Mouse (Mus musculus): Measurements from ENCODE around the gene Polr2a. TPM values are rescaled to one million over a fixed set of nuclear protein-coding genes. Genes with fewer than 3 reads are reported as not detected.

Polr2a gene
- total and polyA plus RNA-seq, 2 experiments from 2014 or later: 6.6 to 13.4 TPM

DNA sequence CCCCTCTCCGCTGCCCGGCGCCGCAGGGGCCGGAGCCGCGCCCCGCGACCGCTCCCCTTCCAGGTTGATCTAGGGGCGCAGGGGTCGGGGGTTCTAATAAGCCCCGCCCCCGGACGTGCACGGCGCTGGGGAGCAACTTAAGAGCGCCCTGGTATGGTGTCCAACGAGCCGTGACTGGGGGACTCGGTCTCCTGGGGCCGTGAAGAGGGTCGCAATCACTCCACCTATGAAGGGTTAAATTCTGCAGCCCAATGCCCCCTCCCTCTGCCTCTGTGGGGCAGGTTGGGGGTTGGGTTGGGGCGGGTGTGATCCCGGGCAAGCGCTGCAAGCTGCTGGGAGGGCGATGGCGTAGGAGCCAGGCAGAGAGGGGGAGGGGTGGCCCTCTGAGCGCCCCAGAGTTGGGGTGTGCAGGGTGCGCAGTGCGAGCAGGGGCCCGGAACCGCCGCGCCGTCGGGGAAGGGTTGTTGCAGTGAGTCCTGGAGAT lies 7.7 kb upstream of the Polr2a start:
- TF ChIP-seq CTCF (IDR thresholded peaks at IDR 0.05; ENCODE audit: low read depth): no peak
- no peak for TF ChIP-seq EP300 (IDR thresholded peaks at IDR 0.05; ENCODE audit: low read depth)
- Histone ChIP-seq H3K4me3 (ENCODE audit: low read depth, low read length) (peak overlapping the region; percentile 92), H3K9me3 (replicated peaks; ENCODE audit: control insufficient read depth, low read length) (no peaks in the 10 kb centered on the region), H3K9ac (replicated peaks; ENCODE audit: low read depth, low read length) (peak overlapping the region; percentile 98), H3K27me3 (ENCODE audit: control insufficient read depth, insufficient read depth, low read length) (no peaks in the 10 kb centered on the region), H3K4me2 (ENCODE audit: low read depth, low read length) (peak overlapping the region; percentile 61), H3K27ac (ENCODE audit: low read depth) (peak overlapping the region; percentile 98), H3K4me1 (ENCODE audit: control insufficient read depth, insufficient read depth) (peaks cover 11% of the 10 kb centered on the region), H3K36me3 (replicated peaks; ENCODE audit: control insufficient read depth, insufficient read depth, low read length) (no peaks in the 10 kb centered on the region)
- ATAC-seq (ENCODE audit: insufficient read depth, low read depth) (peak; percentile 82), DNase-seq (ENCODE audit: low spot score) (peak; percentile 36)
- under 1% methylated on average over 28 of the region's 37 CpGs for WGBS

DNA sequence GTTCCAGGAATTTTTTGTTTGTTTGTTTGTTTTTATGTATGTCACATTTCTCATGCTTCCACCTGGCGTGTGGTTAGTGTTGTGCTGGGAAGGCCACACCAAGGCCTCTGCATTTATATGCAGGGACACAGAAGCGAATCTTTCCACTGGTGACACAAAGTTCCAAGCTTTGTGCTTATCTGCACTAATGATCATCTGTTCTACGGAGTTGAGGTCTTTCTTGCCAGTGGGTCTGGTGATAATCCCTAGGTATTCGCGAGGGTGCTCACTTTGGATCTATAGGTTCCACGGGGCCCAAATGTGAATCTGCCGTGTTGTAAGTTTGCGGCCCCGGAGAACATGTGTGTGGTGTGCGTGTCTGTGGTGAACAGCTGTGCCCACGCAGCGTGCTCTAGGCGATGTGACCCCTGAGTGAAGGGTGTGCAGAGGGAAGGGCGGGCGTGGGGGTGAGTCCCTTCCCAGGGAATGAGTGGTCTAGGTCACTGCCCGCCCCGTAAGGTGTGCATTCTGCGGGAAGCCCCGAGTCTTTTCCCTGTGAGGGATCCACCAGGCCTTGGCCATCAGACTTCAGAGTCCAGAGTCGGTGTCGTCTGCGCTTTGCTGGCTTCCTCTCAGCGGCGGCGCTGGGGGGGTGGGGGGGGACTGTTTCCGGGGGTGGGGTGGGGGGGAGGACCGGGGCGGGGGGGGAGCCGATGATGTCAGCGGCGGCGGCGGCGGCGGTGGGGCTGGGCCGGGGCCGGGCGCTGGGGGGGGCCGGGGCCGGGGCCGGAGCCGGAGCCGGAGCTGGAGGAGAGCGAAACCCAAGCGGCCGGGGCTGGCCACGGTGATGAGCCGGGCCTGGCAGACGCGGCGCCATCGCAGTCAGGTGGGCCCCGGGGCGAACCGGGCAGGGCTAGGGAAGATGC lies 7.0 kb upstream of the Polr2a start, which contains the start of gene Zbtb4:
Gene Zbtb4 (plus strand): TSS at position 692 of the 905 bp plus-strand sequence.
- DNase-seq (ENCODE audit: low spot score) (peak; percentile 25), ATAC-seq (ENCODE audit: insufficient read depth, low read depth) (peak; percentile 68)
- Histone ChIP-seq H3K4me1 (ENCODE audit: control insufficient read depth, insufficient read depth) (peaks cover 11% of the 10 kb centered on the region), H3K27ac (ENCODE audit: low read depth) (peak within 1 kb of the TSS; percentile 98), H3K9me3 (replicated peaks; ENCODE audit: control insufficient read depth, low read length) (no peaks in the 10 kb centered on the region), H3K36me3 (replicated peaks; ENCODE audit: control insufficient read depth, insufficient read depth, low read length) (no peaks in the 10 kb centered on the region), H3K4me2 (ENCODE audit: low read depth, low read length) (peak within 1 kb of the TSS; percentile 61), H3K4me3 (ENCODE audit: low read depth, low read length) (peak within 1 kb of the TSS; percentile 92), H3K9ac (replicated peaks; ENCODE audit: low read depth, low read length) (peak within 1 kb of the TSS; percentile 98), H3K27me3 (ENCODE audit: control insufficient read depth, insufficient read depth, low read length) (no peaks in the 10 kb centered on the region)
- 25% methylated on average over 24 of the region's 55 CpGs for WGBS
- no peak for TF ChIP-seq EP300 (IDR thresholded peaks at IDR 0.05; ENCODE audit: low read depth)
- TF ChIP-seq CTCF (IDR thresholded peaks at IDR 0.05; ENCODE audit: low read depth): no peak

DNA sequence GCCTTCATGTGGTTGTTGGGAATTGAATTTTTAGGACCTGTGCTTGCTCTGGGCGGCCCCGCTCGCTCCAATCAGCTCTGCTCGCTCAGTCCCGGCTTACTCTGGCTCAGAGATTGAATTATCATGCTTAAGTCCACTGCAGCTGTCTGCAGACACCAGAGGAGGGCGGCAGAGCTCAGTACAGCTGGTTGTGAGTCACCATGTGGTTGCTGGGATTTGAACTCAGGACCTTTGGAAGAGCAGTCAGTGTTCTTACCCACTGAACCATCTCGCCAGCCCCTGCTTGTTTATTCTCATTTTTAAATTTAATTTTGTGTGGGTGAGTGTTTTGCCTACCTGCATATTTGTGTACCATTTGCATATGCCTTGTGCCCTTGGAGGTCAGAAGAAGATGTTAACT lies 5.1 kb upstream of the Polr2a start:
- no peaks in the 10 kb centered on the region for H3K9me3 ChIP-seq (replicated peaks; ENCODE audit: control insufficient read depth, low read length)
- H3K9ac ChIP-seq (replicated peaks; ENCODE audit: low read depth, low read length): no peak overlapping the region
- 77% methylated on average over 7 of the region's 7 CpGs for WGBS
- H3K27ac ChIP-seq (ENCODE audit: low read depth): no peak overlapping the region
- DNase-seq (ENCODE audit: low spot score) (no peak), ATAC-seq (ENCODE audit: insufficient read depth, low read depth) (no peak)
- H3K4me3 ChIP-seq (ENCODE audit: low read depth, low read length): no peak overlapping the region
- no peaks in the 10 kb centered on the region for H3K27me3 ChIP-seq (ENCODE audit: control insufficient read depth, insufficient read depth, low read length)
- peaks cover 22% of the 10 kb centered on the region for H3K4me1 ChIP-seq (ENCODE audit: control insufficient read depth, insufficient read depth)
- no peak overlapping the region for H3K4me2 ChIP-seq (ENCODE audit: low read depth, low read length)
- no peak for TF ChIP-seq EP300 (IDR thresholded peaks at IDR 0.05; ENCODE audit: low read depth)
- peak; percentile 27 for TF ChIP-seq CTCF (IDR thresholded peaks at IDR 0.05; ENCODE audit: low read depth)
- no peaks in the 10 kb centered on the region for H3K36me3 ChIP-seq (replicated peaks; ENCODE audit: control insufficient read depth, insufficient read depth, low read length)

DNA sequence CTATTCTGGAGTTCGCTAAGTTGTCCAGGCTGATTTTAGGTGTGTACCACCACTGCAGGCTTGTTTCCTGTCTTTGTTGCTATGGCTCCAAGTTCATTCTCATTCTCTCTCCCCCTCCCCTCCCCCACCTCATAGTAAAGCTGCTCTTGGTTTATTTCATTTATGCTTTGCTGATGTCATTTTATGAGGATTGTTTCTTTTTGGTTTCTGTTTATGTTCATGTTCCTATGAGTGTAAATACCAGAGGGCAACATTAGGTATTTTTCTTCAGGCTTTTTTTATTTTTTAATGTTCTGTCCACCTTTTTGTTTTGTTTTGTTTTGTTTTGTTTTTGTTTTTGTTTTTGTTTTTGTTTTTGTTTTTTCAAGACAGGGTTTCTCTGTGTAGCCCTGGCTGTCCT lies 3.4 kb upstream of the Polr2a start, which contains the start of gene Slc35g3:
Gene Slc35g3 (minus strand): TSS at position 101 of the 400 bp plus-strand sequence.
- H3K27me3 ChIP-seq (ENCODE audit: control insufficient read depth, insufficient read depth, low read length): no peaks in the 10 kb centered on the region
- H3K4me3 ChIP-seq (ENCODE audit: low read depth, low read length): no peak within 1 kb of the TSS
- no peak within 1 kb of the TSS for H3K27ac ChIP-seq (ENCODE audit: low read depth)
- 65% methylated on average over 1 of the region's 1 CpGs for WGBS
- peaks cover 18% of the 10 kb centered on the region for H3K4me1 ChIP-seq (ENCODE audit: control insufficient read depth, insufficient read depth)
- no peak within 1 kb of the TSS for H3K4me2 ChIP-seq (ENCODE audit: low read depth, low read length)
- TF ChIP-seq CTCF (IDR thresholded peaks at IDR 0.05; ENCODE audit: low read depth): no peak
- TF ChIP-seq EP300 (IDR thresholded peaks at IDR 0.05; ENCODE audit: low read depth): no peak
- no peaks in the 10 kb centered on the region for H3K9me3 ChIP-seq (replicated peaks; ENCODE audit: control insufficient read depth, low read length)
- H3K9ac ChIP-seq (replicated peaks; ENCODE audit: low read depth, low read length): no peak within 1 kb of the TSS
- ATAC-seq (ENCODE audit: insufficient read depth, low read depth): no peak
- no peaks in the 10 kb centered on the region for H3K36me3 ChIP-seq (replicated peaks; ENCODE audit: control insufficient read depth, insufficient read depth, low read length)
- DNase-seq (ENCODE audit: low spot score): no peak

DNA sequence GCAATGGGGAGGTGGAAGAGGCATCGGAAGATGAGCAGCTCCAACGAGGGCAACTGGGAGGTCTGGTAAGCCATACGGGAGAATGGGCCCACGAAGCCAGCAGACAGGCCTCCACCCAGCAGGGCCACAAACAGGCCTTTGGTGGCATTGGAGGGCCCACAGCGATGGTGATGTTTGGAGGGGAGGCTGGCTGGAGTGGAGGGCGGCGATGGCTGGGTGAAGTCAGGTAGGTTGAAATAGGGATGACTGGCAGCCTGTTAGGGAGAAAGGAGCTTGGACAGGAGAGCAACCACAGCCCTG lies 2.4 kb upstream of the Polr2a start:
- H3K27ac ChIP-seq (ENCODE audit: low read depth): no peak overlapping the region

More for the DNA sequence above, 2.4 kb upstream of the Polr2a start:
- H3K4me1 ChIP-seq (ENCODE audit: control insufficient read depth, insufficient read depth): peaks cover 25% of the 10 kb centered on the region
- no peak overlapping the region for H3K4me3 ChIP-seq (ENCODE audit: low read depth, low read length)
- ATAC-seq (ENCODE audit: insufficient read depth, low read depth) (no peak), DNase-seq (ENCODE audit: low spot score) (no peak)
- no peak for TF ChIP-seq EP300 (IDR thresholded peaks at IDR 0.05; ENCODE audit: low read depth)
- TF ChIP-seq CTCF (IDR thresholded peaks at IDR 0.05; ENCODE audit: low read depth): no peak
- no peak overlapping the region for H3K9ac ChIP-seq (replicated peaks; ENCODE audit: low read depth, low read length)
- H3K27me3 ChIP-seq (ENCODE audit: control insufficient read depth, insufficient read depth, low read length): no peaks in the 10 kb centered on the region
- 90% methylated on average over 7 of the region's 7 CpGs for WGBS
- H3K36me3 ChIP-seq (replicated peaks; ENCODE audit: control insufficient read depth, insufficient read depth, low read length): no peaks in the 10 kb centered on the region
- no peak overlapping the region for H3K4me2 ChIP-seq (ENCODE audit: low read depth, low read length)
- no peaks in the 10 kb centered on the region for H3K9me3 ChIP-seq (replicated peaks; ENCODE audit: control insufficient read depth, low read length)
